Mouse (Mus musculus) lung, postnatal 0 days (tissue): ENCODE measurements at regions not wholly inside any gene's neighbourhood (a gene's known extent, or its start where the extent isn't known, plus 50 kb on each side); places are given as distances from the start of the nearest gene placed in this dataset.

Source experiments
- ATAC-seq: fragments of 200-750 bp; cut with Nextera tagmentation; 2 replicates; pipeline ENCODE4 v1.8.0; 2017; ENCODE audit warnings: moderate library complexity
- DNase-seq: peaks from one replicate; pipeline ENCODE4 v3.0.0-alpha.2; 2016; ENCODE audit warnings: low spot score
- H3K27ac ChIP-seq: fragments of 300-500 bp; sonication (generic); 2 replicates; pipeline ENCODE4 v1.5.1; 2014; ENCODE audit warnings: antibody characterized with exemption, mild to moderate bottlenecking, low read length, mixed read lengths
- H3K27me3 ChIP-seq: fragments of 300-500 bp; sonication (generic); replicated peaks from 2 replicates; pipeline ENCODE4 v1.6.1; 2014; ENCODE audit warnings: low read length, mixed read lengths; ENCODE audit not compliant: insufficient read depth
- H3K36me3 ChIP-seq: fragments of 300-500 bp; sonication (generic); 2 replicates; pipeline ENCODE4 v1.6.1; 2014; ENCODE audit warnings: low read length, mixed read lengths; ENCODE audit not compliant: insufficient read depth
- H3K4me1 ChIP-seq: fragments of 300-500 bp; sonication (generic); 2 replicates; pipeline ENCODE4 v1.6.1; 2014; ENCODE audit warnings: antibody characterized with exemption, low read depth, low read length, mixed read lengths; ENCODE audit not compliant: insufficient read depth
- H3K4me2 ChIP-seq: fragments of 300-500 bp; sonication (generic); replicated peaks from 2 replicates; pipeline ENCODE4 v1.6.1; 2014; ENCODE audit warnings: low read depth, mild to moderate bottlenecking, low read length, moderate library complexity, mixed read lengths
- H3K4me3 ChIP-seq: fragments of 300-500 bp; sonication (generic); 2 replicates; pipeline ENCODE4 v1.5.1; 2014; ENCODE audit warnings: low read depth, low read length
- H3K9ac ChIP-seq: fragments of 300-500 bp; sonication (generic); replicated peaks from 2 replicates; pipeline ENCODE4 v1.6.1; 2014; ENCODE audit warnings: low read depth, mild to moderate bottlenecking
- H3K9me3 ChIP-seq: fragments of 300-500 bp; sonication (generic); 2 replicates; pipeline ENCODE4 v1.6.1; 2016; ENCODE audit warnings: low read length, mixed read lengths
- CTCF ChIP-seq: IDR thresholded peaks from 2 replicates; pipeline ENCODE4 v1.5.1; 2016; ENCODE audit warnings: antibody characterized with exemption, mild to moderate bottlenecking
- EP300 ChIP-seq: IDR thresholded peaks from 2 replicates; pipeline ENCODE4 v1.6.1; 2016; ENCODE audit warnings: antibody characterized with exemption, mild to moderate bottlenecking, control low read depth
- WGBS: fragments of 180-500 bp; shearing (Covaris S2); extraction: QIAGEN DNeasy Blood & Tissue Kit; methylation state at CpG from one replicate; pipeline ENCODE4 v1.1.7; 2014; 5-methylcytosine and 5-hydroxymethylcytosine counted together

DNA sequence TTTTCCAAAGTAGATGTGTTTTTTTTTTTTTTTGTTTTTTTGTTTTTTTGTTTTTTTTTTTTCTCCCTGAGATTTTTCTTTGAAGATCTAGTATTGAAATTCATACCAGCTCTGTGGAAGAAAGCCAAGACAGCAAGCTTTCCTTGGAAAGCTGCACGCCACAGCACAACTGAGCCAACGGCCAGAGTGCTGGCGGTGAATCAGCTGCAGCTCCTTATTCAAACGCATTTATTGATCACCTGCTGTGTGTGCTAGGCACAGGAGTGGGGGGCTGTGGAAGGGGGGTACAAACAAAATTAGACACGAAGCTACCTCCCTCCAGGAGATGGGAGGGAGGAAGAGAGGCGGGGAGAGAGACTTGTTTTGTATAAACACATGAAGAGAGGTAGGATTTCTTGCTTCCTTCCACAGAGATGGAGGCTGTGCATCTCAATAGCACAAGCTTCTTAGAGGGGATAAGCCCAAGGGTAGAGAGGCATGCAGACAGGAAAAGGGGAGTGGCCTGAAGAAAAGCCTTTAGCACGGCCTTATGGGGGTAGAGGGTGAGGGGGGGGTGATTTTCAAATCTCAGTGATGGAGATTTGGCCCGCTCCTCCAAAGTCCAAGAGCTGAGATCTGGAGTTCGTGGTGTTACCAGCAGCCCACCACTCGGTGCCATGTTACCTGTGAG, 170.1 kb upstream of the Pum3 start:
- no peak overlapping the region for H3K27ac ChIP-seq
- H3K4me3 ChIP-seq: no peak overlapping the region
- H3K4me2 ChIP-seq: no peak overlapping the region
- DNase-seq (no peak), ATAC-seq (no peak)
- no peaks in the 10 kb centered on the region for H3K9me3 ChIP-seq
- 50% methylated on average over 10 of the region's 10 CpGs for whole genome bisulfite sequencing
- no peaks in the 10 kb centered on the region for H3K4me1 ChIP-seq
- TF ChIP-seq EP300 (no peak), CTCF (no peak)
- H3K27me3 ChIP-seq: no peaks in the 10 kb centered on the region
- no peak overlapping the region for H3K9ac ChIP-seq
- H3K36me3 ChIP-seq: no peaks in the 10 kb centered on the region

DNA sequence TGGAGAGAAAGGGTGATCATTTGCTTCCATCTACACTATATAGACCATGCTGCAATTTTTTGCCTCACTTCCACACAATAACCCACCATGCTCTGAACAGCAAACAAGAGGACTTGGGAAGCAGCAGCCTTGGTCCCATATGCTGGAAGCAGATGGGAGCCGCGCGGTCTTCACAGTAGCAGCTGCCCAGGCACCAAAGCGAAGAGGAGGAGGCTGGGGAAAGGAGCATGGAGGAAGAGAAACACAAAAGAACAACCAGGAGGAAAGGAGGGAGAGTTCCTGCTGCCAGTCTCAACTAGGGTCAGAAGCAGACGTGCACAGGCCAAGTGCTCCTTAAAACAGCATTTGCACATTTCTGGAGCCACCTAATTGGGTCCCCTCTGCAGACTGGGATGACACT, 168.7 kb upstream of the Pum3 start:
- Histone ChIP-seq H3K4me3 (no peak overlapping the region), H3K4me1 (no peaks in the 10 kb centered on the region), H3K27ac (no peak overlapping the region), H3K36me3 (no peaks in the 10 kb centered on the region), H3K9me3 (no peaks in the 10 kb centered on the region), H3K27me3 (no peaks in the 10 kb centered on the region), H3K9ac (no peak overlapping the region), H3K4me2 (no peak overlapping the region)
- WGBS: 88% methylated on average over 5 of the region's 5 CpGs
- ATAC-seq (no peak), DNase-seq (no peak)
- TF ChIP-seq EP300 (no peak), CTCF (no peak)

DNA sequence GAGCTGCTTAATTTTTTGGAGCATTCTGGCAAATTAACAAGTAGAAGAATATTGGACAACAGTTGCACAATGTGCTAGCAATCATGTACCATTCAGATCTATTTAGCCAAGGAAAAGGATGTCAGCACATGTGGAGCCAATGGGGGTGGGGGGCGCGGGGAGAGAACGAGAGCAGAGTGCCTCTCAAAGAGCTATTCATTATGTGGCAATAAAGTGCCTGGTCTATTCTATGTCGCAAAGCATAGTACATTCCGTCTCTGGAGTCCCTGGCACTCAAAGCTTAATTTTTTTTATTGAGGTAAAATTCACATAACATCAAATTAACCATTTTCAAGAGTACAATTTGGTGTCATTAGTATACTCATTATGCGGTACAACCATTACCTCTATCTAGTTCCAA, 155.9 kb upstream of the Pum3 start:
- DNase-seq (peak; percentile 43), ATAC-seq (peak; percentile 67)
- Histone ChIP-seq H3K36me3 (no peaks in the 10 kb centered on the region), H3K4me3 (no peak overlapping the region), H3K27me3 (no peaks in the 10 kb centered on the region), H3K27ac (no peak overlapping the region), H3K4me2 (no peak overlapping the region), H3K9ac (no peak overlapping the region), H3K4me1 (no peaks in the 10 kb centered on the region), H3K9me3 (no peaks in the 10 kb centered on the region)
- TF ChIP-seq EP300 (peak; percentile 73), CTCF (no peak)
- 63% methylated on average over 6 of the region's 6 CpGs for WGBS

DNA sequence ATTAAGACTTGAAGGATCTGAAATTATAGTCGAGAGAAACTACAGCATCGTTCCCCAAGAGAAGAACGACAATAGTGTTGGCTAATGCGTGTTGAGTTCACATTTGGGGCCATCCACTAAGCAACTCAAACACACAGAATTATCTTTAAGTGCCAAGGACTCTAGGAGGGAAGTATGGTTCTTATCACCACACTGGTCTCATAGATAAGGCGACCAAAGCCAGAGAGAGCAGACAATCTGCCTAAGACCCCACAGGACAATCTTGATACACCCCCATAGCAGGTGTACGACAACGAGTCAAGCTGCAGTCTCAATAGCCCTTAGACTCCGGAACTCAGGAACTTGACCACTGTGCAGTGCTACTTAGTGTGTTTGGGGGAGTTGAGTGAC, 152.5 kb upstream of the Pum3 start:
- no peaks in the 10 kb centered on the region for H3K27me3 ChIP-seq
- WGBS: 20% methylated on average over 8 of the region's 8 CpGs
- no peaks in the 10 kb centered on the region for H3K36me3 ChIP-seq
- no peak overlapping the region for H3K4me2 ChIP-seq
- ATAC-seq (no peak), DNase-seq (no peak)
- TF ChIP-seq CTCF: no peak
- no peak for TF ChIP-seq EP300
- H3K9ac ChIP-seq: no peak overlapping the region
- no peak overlapping the region for H3K27ac ChIP-seq
- no peak overlapping the region for H3K4me3 ChIP-seq
- H3K4me1 ChIP-seq: no peaks in the 10 kb centered on the region
- no peaks in the 10 kb centered on the region for H3K9me3 ChIP-seq

DNA sequence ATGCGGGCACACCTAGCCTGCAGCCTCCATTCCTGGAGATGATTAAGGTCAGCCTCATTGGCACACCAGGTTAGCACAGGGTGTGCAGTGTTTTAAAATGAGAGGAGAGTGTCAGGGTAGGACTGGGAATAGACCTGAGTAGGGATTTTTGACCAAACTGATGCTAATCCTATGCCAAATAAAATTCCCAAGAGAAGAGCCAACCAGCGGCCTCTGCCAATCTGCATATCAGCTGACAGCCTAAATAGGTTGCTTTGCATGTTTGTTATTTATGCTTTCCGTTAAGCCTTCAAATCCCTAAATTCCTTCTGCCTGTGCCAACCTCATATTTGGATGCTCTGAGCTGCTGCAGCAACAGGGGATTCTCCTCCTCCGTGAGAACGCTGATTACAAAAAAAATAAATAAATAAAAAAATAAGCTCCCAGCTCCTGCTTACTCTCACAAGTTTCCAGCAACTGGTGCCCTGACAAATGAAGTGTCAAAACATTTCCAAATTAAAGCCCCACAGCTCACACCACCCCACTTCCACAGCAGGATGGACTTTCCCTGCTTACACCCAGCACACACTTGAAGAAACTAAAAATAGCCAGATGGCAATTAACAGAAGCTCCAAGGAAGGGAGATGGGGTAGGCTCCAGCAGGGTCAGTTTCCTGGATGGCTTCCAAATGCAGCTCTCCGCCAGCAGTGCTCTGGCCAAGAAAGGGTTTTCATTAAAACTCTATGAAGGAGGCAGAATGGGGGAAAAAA, 151.9 kb upstream of the Pum3 start:
- DNase-seq: peak; percentile 54
- no peak overlapping the region for H3K4me3 ChIP-seq

DNA sequence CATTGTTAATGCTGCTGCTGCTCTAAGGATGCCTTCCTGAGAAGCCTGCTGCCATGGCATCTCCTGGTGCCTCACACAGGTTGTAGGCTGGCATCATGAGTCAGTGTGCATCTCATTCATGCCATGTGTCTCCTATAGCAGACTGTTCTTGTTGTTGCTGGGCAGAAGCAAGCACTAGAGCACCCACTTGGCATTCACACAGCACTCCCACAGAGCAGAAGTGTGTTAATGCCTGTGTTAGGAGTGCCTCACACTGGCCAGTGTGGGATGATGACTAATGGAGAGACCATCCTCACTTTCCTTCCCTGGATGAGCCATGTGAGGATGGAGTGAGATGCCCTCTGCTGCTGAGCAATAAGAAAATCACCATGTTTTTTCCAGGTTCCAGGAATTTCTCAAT, 146.9 kb upstream of the Pum3 start:
- Histone ChIP-seq H3K9ac (no peak overlapping the region), H3K36me3 (no peaks in the 10 kb centered on the region), H3K9me3 (no peaks in the 10 kb centered on the region), H3K4me3 (no peak overlapping the region), H3K27me3 (no peaks in the 10 kb centered on the region), H3K4me1 (no peaks in the 10 kb centered on the region), H3K27ac (no peak overlapping the region), H3K4me2 (no peak overlapping the region)
- no peak for ATAC-seq
- no peak for DNase-seq
- peak; percentile 13; the same call in 1 of the 2 replicates for TF ChIP-seq CTCF
- TF ChIP-seq EP300: no peak

More for the DNA sequence above, 151.9 kb upstream of the Pum3 start:
- TF ChIP-seq EP300: no peak
- no peak for TF ChIP-seq CTCF
- 34% methylated on average over 6 of the region's 6 CpGs for WGBS
- Histone ChIP-seq H3K27me3 (no peaks in the 10 kb centered on the region), H3K27ac (no peak overlapping the region), H3K4me1 (no peaks in the 10 kb centered on the region), H3K9me3 (no peaks in the 10 kb centered on the region), H3K36me3 (no peaks in the 10 kb centered on the region), H3K9ac (no peak overlapping the region), H3K4me2 (no peak overlapping the region)
- peak; percentile 67 for ATAC-seq
